Mouse (Mus musculus) gastrocnemius, postnatal 4 days (tissue): ENCODE results near the gene 2010111I01Rik. TPM values are rescaled to one million over a fixed set of nuclear protein-coding genes. Genes with fewer than 3 reads are reported as not detected.
A peak's percentile ranks its signal among the peaks of the same experiment; 100 is the strongest.

Experiments used
- DNase-seq, 2 experiments: peaks; one replicate each; pipeline ENCODE4 v3.0.0; 2021 to 2022; ENCODE audit warnings: low spot score in 2 of 2, mixed read lengths in 2 of 2
- total RNA-seq, 2 experiments: library from RNA; stranded (reverse); gene quantifications; 2 replicates each; pipeline ENCODE4 v1.2.3; 2021

2010111I01Rik gene
- total RNA-seq, 2 experiments from 2014 or later: 105 to 158 TPM

DNA sequence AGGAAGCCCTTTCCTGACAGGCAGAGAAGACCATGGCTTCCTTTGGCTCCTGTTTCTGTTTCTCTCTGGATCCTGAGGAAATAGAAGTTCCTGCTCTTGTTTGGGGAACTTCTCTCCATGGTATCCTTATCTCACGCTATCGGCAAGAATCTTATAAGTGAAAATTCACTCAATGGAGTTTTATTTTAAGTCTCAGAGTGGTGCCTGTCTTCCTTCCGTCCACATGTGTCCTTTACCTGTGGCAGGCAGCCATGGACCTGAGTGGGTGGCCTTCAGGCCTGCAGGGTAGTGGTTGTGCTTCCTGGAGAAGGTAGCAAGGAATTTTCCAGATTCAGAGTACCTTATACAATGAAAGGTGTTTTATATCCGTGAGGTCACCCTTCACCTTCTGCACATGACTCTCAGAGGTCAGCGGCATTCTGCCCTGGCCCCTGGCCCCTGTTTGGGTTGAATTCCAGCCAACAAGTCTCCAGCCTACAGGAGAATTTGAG, 313.5 kb downstream of the 2010111I01Rik start:
- no peak for DNase-seq

DNA sequence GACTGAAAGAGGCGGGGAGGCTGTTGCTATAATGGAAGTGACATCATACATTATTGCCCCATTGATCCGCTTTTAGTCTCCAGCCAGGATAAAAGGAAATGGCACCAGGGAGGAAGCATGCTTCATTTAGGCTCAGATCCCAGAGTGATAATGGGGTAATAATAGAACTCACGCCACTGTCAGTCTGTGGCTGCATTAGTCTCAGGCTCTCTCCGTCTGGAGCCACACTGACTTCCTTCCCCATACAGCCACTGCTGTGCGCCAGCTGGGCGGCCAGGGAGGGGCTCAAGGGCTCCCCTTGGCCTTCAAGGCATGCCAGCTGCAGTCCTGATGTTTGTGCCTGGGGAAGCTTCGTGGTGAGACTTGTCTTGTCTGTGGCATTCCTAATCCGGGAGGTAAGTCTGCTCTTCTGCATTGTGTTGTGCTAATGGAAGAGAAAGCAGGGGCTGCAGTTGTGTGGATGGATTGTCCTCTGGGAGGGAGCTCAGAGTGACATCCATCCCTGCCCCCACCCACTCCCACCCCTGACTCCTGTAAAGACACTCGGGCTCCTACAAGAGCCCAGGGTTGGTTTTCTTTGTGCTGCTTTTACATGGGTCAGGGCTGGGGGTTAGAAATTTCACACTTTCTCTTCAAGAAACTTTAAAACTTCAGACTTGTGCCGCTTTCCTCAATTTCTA, 314.2 kb downstream of the 2010111I01Rik start:
- DNase-seq: peak in 1 of 2 experiments; percentile 51

DNA sequence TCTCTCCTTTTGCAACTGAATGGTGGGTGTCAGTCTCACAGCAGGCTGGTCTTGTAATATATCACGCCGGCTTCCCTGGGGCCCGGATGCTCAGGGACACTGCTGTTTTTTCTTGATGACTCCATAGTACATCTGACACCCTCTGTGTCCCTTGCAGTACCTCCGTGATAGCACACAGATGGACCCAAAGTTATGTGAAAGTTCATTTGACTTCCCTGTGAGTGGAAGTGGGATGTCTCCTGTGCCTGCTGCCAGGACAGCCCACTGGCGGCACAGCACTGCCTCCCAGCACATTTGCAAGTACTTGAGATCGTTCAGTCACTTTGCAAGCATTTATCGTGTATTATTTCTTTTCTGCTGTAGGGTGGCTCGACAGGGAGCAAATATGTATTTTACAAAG, 315.1 kb downstream of the 2010111I01Rik start:
- DNase-seq: no peak

DNA sequence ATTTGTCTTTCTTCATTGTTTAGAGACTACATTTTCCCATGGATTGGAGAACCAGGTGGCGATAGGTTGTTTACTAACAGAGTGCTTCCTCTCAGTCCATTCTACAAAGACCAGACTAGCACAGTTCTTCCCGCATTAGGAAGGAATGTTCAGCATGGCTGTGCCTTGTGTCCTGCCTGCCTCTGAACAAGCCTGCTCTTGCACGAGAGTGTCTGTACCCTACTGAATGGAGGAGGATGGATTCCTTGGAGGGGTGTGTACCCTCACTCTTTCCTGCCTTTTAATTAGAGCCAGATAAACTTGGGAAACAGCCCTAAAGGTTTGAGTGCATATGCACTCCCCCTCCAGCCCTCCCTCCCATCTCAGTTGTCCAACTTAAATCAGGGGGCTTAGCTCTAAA, 315.7 kb downstream of the 2010111I01Rik start:
- no peak for DNase-seq

DNA sequence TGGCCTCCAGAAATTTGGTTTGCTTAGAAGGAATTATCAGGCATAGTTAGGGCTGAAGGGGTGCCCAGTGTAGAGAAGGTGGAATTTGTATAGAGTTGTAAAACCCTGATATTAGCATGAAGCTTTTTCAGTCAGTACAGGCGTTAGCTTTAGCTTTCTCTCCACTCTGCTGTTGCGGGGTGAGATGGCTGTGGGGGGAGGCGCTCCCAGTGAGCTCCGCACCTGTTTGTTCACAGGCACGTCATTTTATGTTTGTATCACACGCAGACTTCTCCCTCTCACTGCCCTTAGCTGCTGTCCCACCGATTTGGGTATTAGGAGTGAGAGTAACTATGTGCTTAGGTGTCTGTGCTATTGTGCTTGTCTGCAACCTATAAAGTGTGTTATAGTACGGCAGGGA, 316.5 kb downstream of the 2010111I01Rik start:
- DNase-seq: no peak

DNA sequence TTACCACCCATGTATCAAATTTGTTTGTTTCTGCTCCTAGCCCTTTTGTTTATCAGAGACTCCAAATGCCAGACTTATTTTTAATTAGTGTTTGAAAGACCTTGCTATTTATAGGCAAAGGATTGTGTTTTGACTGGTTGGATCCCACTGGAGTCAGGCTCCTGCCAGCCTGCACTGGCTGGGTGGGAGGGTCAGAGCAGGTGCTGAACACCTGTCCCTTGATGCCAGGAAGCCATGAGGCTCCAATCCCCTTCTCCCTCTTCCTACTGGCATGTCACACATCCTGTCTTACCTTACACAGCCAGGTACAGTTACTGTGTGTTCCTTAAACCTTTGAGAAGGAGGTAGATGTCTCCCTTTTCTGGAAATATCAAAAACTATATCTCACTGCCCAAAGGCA, 318.5 kb downstream of the 2010111I01Rik start:
- DNase-seq: no peak

DNA sequence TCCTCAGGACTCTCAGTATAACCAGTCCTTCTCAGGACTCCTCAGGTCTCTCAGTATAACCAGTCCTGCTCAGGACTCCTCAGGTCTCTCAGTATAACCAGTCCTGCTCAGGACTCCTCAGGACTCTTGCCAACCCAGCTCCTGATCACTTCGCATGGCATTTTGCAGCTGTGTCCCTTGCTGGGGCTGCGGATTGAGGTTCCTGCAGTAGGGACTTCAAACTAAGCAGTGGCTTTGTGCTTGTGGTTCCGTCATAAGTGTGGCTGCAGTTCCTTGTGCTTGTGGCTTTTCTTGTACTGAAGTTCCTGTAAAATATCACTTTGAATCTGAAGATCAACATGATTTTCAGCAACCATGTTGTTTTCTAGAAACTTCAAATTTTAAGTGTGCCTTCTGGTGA, 320.1 kb downstream of the 2010111I01Rik start:
- DNase-seq: no peak

DNA sequence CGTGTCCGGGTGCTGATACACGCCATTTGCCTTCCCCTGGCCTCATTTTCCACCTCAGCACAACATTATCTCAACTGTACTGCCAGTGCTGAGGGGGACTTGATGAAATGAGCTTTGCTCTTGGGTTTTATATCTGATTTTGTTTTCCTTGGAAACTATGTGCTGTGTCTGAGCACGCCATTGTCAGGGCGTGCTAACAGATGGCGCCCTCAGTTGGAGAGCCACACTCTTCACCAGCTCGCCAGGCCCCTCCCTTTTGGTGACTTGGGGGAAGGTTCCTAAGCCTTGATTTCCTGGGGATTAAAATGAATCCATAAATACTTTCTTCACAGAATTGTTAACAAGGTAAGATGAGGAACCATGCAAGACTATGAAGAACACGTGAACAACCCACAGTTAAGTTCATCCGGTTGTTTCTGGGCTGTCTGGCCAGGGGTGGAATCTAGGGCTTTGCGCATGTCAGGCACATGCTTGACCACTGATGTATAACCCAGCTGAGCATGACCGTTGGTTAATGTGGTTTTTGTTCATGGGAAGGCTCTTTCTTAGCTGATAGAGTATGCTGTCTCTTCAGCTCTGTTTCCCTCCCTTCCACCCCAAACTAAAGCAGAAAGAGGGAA, 321.9 kb downstream of the 2010111I01Rik start:
- DNase-seq: no peak

DNA sequence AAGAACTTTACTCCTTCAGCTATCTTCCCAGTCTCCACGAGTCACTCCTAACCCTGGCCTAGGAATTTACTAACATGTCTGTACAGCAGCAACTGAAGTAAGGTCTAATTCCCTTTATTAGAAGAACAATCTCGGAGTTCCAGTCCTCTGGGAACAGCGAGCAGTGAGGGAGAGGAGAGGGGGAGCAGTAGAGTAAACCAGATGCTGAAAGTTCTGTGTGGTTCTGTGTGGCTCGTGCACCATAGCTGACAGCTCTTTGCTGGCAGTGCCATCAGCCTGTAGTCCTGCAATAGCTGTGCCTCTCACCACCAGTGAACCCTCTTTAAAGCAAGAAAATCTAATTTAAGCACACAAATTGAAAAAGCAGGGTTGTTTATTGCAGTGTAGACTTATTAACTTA, 324.5 kb downstream of the 2010111I01Rik start:
- DNase-seq: no peak

DNA sequence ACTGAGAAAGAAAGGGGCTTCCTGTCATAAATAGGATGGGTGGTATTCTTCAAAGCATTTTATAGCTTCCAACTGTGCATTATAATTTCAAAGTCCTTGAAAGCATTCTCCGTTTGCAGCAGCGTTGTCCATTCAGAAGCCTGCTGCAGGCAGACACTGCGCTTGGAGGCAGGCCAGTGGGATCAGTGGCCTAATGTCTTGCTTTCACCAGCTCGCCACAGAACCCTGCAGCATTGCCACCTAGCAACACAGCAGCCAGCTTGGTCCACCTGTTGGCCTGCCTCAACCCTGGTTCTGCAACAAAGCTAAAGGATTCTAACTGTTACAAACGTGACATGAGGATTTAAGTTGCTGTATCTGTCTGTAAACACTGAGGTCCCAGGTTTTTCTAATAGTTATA, 325.0 kb downstream of the 2010111I01Rik start:
- DNase-seq: no peak

DNA sequence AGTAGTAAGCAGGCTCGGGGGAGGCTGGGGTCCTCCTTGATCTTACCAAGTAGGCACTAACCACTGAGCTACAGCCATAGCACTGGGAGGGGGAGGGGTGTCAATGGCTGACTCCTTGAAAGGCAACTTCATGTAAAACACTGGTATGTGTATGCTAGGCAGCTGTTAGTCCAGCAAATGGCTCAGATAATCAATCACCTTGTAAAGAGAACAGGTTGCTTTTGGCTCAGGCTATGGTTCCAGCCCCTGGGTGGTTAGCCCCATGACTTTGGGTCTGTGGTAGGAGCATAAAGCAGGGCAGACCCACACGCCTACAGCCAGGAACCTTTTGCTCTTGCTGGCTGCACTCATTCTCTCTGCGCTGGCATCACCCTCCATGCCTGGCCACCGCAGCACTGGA, 325.4 kb downstream of the 2010111I01Rik start:
- DNase-seq: no peak

DNA sequence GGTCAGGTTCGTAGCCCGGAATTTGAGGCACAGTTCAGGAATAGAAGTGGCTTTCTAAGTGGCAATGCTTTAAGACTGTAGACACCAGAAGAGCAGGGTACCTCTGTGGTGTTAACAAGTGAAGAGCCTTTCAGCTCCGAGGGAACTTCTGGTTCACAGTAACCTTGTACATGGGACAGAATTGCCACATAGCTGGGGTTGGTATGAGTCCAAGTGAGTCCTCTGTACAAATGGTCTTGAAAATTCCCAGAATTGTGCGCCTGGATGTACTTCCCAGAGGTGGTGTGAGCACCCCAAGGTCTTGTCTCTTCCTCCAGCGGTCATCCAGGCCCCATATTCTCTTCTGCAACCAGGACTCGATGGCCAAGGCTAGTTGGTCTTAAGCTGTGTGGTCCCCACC, 326.3 kb downstream of the 2010111I01Rik start:
- no peak for DNase-seq

DNA sequence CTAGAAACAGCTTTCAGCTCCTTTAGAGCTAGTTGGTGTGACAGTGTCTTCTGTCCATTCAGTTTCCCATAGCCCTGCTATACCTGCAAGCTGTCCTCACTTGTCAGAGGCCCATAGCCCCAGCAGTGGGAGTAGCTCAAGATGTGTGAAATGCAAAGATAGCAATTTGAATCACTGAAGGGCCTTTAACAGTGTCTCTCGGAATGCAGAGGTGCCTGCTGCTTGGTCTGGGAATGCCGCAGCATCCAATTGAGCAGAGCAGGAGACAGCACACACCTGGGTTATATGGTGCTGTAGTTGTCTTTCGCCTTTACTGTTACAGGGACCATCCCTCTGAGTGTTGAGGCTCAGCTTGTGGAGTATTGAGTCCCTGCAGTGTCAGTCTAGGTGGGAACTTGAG, 329.0 kb downstream of the 2010111I01Rik start:
- no peak for DNase-seq

DNA sequence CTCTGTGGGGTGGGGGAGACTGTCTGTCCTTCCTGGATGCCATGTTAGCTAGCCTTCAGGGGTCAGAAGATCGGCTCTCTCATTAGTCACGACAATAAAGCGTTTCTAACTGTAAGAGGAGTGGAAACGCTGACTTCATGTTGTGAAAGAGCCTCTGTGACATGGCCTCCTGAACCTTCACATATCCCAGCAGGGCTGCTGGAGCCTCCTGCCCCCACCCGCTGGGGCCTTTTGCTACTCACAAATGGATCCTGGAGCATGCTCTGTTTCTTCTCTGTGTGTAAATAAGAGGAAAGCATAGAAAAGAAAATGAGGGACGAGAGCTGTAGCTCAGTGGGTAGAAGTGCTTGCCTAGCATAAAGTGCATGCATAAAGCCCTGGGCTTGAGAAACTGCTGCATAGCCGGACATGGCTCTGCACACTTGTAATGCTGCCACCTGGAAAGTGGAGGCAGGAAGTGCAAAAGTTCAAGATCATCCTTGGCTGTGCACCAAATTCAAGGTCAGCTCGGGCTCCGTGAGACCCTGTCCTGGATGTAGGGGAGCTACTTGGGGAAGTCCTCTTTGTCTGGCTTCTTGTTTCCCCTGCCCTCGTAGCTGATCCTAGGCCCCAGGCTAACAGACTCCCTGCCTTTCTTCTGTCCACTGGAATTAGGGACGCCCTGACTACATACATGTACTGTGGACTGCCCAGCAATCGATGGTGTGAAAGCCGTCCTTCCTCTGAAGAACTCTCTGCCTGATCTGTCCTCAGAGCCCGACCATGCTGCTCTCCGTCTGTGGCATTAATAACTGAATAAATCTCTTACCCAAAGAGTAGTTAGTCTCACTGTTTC, 329.9 kb downstream of the 2010111I01Rik start:
- DNase-seq: no peak

DNA sequence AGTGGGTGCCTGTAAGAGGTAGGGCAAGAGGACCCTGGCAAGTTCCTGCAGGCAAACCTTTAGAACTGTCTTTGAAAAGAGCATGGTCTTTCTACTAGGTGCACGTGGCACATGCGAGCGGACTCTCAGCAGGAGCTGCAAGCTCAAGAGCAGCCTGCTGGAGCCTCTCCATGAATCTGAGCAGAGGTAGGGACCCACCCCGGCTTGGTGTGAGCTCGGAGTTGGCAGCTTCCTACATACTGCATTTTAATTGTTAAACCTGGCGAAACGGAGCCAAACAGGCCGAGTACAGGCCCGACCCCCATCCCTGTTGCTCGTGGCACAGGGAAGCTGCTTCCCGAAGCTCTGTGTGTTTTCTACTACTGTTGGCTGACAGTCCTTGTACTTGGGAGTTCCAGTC, 331.6 kb downstream of the 2010111I01Rik start:
- no peak for DNase-seq

DNA sequence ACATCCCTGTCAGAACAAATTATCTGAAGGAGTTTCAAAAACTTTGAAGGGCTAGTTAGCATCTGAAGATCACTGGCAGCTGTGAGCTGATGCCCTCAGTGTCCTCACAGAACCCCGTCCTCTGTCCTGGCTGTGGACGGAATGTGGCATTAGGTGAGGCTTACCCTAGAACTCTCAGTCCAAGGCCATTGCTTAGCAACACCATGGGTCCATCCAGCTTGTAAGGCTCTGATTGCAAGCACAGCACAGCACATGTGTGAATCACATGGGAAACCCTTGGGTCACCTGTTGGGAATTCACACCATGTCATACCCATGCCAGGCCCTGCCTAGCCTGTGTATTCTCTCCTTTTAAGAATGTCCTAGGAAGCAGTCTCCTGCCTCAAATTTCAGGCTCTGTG, 332.3 kb downstream of the 2010111I01Rik start:
- DNase-seq: no peak

DNA sequence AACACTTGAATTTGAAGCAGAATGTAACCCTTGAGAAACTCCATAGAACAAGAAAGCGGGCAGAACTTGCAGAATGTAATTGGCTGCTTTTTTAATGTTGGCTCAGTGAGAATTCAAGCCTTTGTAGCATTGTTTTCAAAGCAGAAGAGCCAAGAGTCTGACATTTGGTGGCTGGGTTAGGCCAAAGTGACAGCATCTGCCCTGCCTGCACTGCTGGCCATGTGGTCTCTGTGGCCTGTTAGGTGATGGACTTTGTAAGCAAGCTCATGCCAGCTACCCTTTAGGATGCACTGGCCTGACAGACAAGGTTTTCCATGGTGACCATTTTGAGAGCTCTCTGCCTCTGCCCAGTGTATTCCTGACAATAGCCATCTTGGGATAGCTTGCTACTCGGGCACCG, 333.2 kb downstream of the 2010111I01Rik start:
- DNase-seq: no peak

DNA sequence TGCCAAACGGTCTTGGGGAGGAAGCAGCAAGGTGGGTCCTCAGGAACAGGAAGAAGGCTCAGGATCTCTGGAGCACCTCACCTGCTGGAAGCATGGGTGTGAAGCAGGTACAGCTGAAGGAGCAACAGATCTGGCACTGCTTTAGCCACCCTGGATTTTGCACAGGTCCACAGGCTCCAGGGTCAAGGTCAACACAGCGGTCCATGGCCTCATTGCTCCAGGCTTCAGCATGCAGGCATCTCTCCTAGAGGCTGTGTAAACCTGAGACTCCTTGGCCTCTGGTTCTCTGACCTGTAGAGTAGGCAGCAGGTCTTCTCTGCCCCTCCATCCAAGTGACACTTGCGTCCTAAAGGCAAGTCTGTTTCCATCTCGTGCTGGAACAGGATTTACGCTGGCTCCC, 334.2 kb downstream of the 2010111I01Rik start:
- no peak for DNase-seq

DNA sequence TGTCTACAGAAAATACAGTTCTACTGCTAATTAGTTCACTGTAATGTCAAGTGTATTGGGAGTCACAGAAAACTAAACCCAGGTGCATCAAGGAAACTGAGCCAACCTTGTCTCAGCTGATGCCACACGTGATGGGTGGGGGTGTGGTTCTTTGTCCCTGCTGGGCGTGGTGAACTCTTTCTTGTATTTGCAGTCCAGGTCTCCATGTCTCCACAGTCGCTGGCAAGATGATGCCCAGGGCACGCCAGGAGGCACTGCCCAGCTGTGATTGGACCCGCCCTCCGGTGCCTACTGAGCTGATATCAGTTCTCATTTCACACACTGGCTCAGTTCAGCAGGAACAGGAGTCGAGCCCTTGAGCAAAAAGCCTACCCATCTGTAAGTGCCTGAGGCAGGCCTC, 336.2 kb downstream of the 2010111I01Rik start:
- no peak for DNase-seq

DNA sequence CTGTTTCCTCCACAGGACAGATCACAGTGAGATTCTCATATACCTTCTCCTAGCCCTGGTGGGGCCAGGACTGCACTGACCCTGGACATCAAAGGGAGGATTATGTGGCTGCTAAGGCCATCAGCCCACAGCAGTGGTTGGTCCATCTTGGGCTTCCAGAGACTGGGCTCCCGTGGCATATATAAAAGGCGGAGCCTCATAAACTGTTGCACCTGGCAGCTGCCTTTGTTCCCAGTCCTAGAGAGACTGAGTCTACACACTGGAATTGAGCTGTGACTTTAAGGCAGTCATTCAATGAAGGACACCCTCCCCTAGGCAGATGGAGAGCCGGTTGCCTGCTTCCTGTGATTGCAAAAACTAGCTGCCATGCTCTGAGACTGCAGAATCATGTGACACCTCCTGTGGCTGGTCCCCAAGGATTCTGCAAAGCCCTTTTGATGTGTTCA, 337.1 kb downstream of the 2010111I01Rik start:
- no peak for DNase-seq

DNA sequence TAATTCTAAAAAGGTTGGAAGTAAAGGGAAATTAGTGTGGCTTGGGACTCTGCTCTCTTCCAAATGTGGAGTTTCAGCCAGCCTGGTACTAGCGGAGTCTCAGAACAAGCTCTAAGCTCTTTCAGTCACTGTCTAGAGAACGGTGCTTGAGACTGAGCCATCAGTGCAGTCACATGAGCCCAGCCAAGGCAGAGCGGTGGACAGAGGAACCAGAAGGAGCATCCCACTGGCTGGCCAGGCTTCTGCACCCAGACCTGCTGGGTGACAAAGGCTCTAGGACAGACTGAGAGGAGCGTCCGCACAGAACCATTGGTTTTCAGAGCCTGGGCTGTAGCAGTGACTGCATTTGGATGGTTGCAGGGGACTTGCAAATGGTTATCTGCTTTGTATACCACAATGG, 337.7 kb downstream of the 2010111I01Rik start:
- no peak for DNase-seq
